Mouse (Mus musculus): Measurements from ENCODE around the gene Pik3r2. TPM values are rescaled to one million over a fixed set of nuclear protein-coding genes. Genes with fewer than 3 reads are reported as not detected.

Pik3r2 gene
- polyA plus RNA-seq, 1 experiment from 2014 or later: 27.3 TPM

- H3K27me3 ChIP-seq (replicated peaks): peaks cover 59% of the 10 kb centered on the region
- peaks cover 60% of the 10 kb centered on the region for H3K4me1 ChIP-seq
- no peak overlapping the region for H3K4me2 ChIP-seq
- WGBS (ENCODE audit: insufficient replicate concordance): 66% methylated on average over 8 of the region's 8 CpGs
- no peak overlapping the region for H3K9ac ChIP-seq
- no peaks in the 10 kb centered on the region for H3K9me3 ChIP-seq (replicated peaks)
- ATAC-seq: no peak
- H3K4me3 ChIP-seq: no peak overlapping the region
- no peak overlapping the region for H3K27ac ChIP-seq
- H3K36me3 ChIP-seq: no peaks in the 10 kb centered on the region
These were observed 32.6 kb upstream of the Pik3r2 start for GRCm38 (mm10) chr8:70808955-70809701.

- Histone ChIP-seq H3K9ac (peak within 1 kb of the TSS; percentile 35; the same call in 1 of the 2 replicates), H3K27me3 (replicated peaks) (peaks cover 58% of the 10 kb centered on the region), H3K4me3 (no peak within 1 kb of the TSS), H3K9me3 (replicated peaks) (no peaks in the 10 kb centered on the region), H3K36me3 (no peaks in the 10 kb centered on the region), H3K27ac (0 out of 2 replicates have a peak within 1 kb of the TSS, but pooled peaks have one; percentile 56), H3K4me2 (peak within 1 kb of the TSS; percentile 32), H3K4me1 (peaks cover 69% of the 10 kb centered on the region)
- WGBS (ENCODE audit: insufficient replicate concordance): 47% methylated on average over 5 of the region's 5 CpGs
- no peak for ATAC-seq
These were observed 31.7 kb upstream of the Pik3r2 start, which contains the start of gene Il12rb1 for GRCm38 (mm10) chr8:70808239-70808638. Gene Il12rb1, plus strand, starts transcription at chr8:70808449.

- no peaks in the 10 kb centered on the region for H3K36me3 ChIP-seq
- peaks cover 58% of the 10 kb centered on the region for H3K27me3 ChIP-seq (replicated peaks)
- H3K4me2 ChIP-seq: peak overlapping the region; percentile 32
- H3K9me3 ChIP-seq (replicated peaks): no peaks in the 10 kb centered on the region
- no peak for ATAC-seq
- H3K4me3 ChIP-seq: no peak overlapping the region
- WGBS (ENCODE audit: insufficient replicate concordance): 76% methylated on average over 1 of the region's 1 CpGs
- peaks cover 78% of the 10 kb centered on the region for H3K4me1 ChIP-seq
- H3K9ac ChIP-seq: peak overlapping the region; percentile 35; the same call in 1 of the 2 replicates
- H3K27ac ChIP-seq: 0 out of 2 replicates have a peak overlapping the region, but pooled peaks have one; percentile 56
These were observed 30.8 kb upstream of the Pik3r2 start for GRCm38 (mm10) chr8:70807304-70807703.

- H3K9ac ChIP-seq: 0 out of 2 replicates have a peak overlapping the region, but pooled peaks have one; percentile 27
- ATAC-seq: no peak
- peaks cover 60% of the 10 kb centered on the region for H3K27me3 ChIP-seq (replicated peaks)
- H3K4me3 ChIP-seq: no peak overlapping the region
- H3K4me1 ChIP-seq: peaks cover 85% of the 10 kb centered on the region
- WGBS (ENCODE audit: insufficient replicate concordance): 22% methylated on average over 4 of the region's 4 CpGs
- no peaks in the 10 kb centered on the region for H3K9me3 ChIP-seq (replicated peaks)
- H3K27ac ChIP-seq: peak overlapping the region; percentile 56; the same call in 1 of the 2 replicates
- peak overlapping the region; percentile 32 for H3K4me2 ChIP-seq
- no peaks in the 10 kb centered on the region for H3K36me3 ChIP-seq
These were observed 30.0 kb upstream of the Pik3r2 start for GRCm38 (mm10) chr8:70806541-70806940.

- WGBS (ENCODE audit: insufficient replicate concordance): under 1% methylated on average over 45 of the region's 45 CpGs
- ATAC-seq: peak; percentile 87
- Histone ChIP-seq H3K27ac (peak within 1 kb of the TSS; percentile 78), H3K9ac (peak within 1 kb of the TSS; percentile 75), H3K4me3 (peak within 1 kb of the TSS; percentile 68), H3K9me3 (replicated peaks) (no peaks in the 10 kb centered on the region), H3K4me2 (peak within 1 kb of the TSS; percentile 99), H3K36me3 (no peaks in the 10 kb centered on the region), H3K27me3 (replicated peaks) (peaks cover 66% of the 10 kb centered on the region), H3K4me1 (peaks cover 85% of the 10 kb centered on the region)
These were observed 28.1 kb upstream of the Pik3r2 start, which contains the start of gene Mast3 for GRCm38 (mm10) chr8:70804481-70805206. Gene Mast3, minus strand, starts transcription at chr8:70805054.

- Histone ChIP-seq H3K4me2 (peak overlapping the region; percentile 99), H3K36me3 (no peaks in the 10 kb centered on the region), H3K4me1 (peaks cover 83% of the 10 kb centered on the region), H3K27me3 (replicated peaks) (peaks cover 66% of the 10 kb centered on the region), H3K9ac (peak overlapping the region; percentile 75), H3K4me3 (peak overlapping the region; percentile 68), H3K27ac (peak overlapping the region; percentile 78), H3K9me3 (replicated peaks) (no peaks in the 10 kb centered on the region)
- WGBS (ENCODE audit: insufficient replicate concordance): 1% methylated on average over 38 of the region's 47 CpGs
- peak; percentile 54 for ATAC-seq
These were observed 27.4 kb upstream of the Pik3r2 start for GRCm38 (mm10) chr8:70803761-70804480.

- Histone ChIP-seq H3K36me3 (no peaks in the 10 kb centered on the region), H3K4me2 (peak overlapping the region; percentile 99), H3K9ac (peak overlapping the region; percentile 75), H3K27me3 (replicated peaks) (peaks cover 70% of the 10 kb centered on the region), H3K4me1 (peaks cover 79% of the 10 kb centered on the region), H3K4me3 (peak overlapping the region; percentile 68), H3K9me3 (replicated peaks) (no peaks in the 10 kb centered on the region), H3K27ac (peak overlapping the region; percentile 78; the same call in 1 of the 2 replicates)
- WGBS (ENCODE audit: insufficient replicate concordance): 67% methylated on average over 11 of the region's 11 CpGs
- no peak for ATAC-seq
These were observed 26.4 kb upstream of the Pik3r2 start for GRCm38 (mm10) chr8:70802786-70803510.

GRCm38 (mm10) chr8:70801830-70802229 lies 25.3 kb upstream of the Pik3r2 start:
- Histone ChIP-seq H3K4me2 (no peak overlapping the region), H3K4me3 (no peak overlapping the region), H3K27me3 (replicated peaks) (peaks cover 73% of the 10 kb centered on the region), H3K4me1 (peaks cover 79% of the 10 kb centered on the region), H3K9ac (no peak overlapping the region), H3K9me3 (replicated peaks) (no peaks in the 10 kb centered on the region), H3K36me3 (no peaks in the 10 kb centered on the region), H3K27ac (no peak overlapping the region)
- no peak for ATAC-seq
- WGBS (ENCODE audit: insufficient replicate concordance): 48% methylated on average over 1 of the region's 1 CpGs

GRCm38 (mm10) chr8:70801156-70801555 lies 24.6 kb upstream of the Pik3r2 start:
- 28% methylated on average over 15 of the region's 15 CpGs for WGBS (ENCODE audit: insufficient replicate concordance)
- H3K4me3 ChIP-seq: no peak overlapping the region
- ATAC-seq: no peak
- H3K36me3 ChIP-seq: no peaks in the 10 kb centered on the region
- no peak overlapping the region for H3K9ac ChIP-seq
- peaks cover 72% of the 10 kb centered on the region for H3K27me3 ChIP-seq (replicated peaks)
- H3K4me1 ChIP-seq: peaks cover 79% of the 10 kb centered on the region
- H3K9me3 ChIP-seq (replicated peaks): no peaks in the 10 kb centered on the region
- H3K4me2 ChIP-seq: no peak overlapping the region
- no peak overlapping the region for H3K27ac ChIP-seq

- Histone ChIP-seq H3K9ac (no peak overlapping the region), H3K4me1 (peaks cover 75% of the 10 kb centered on the region), H3K36me3 (no peaks in the 10 kb centered on the region), H3K4me2 (no peak overlapping the region), H3K27me3 (replicated peaks) (peaks cover 76% of the 10 kb centered on the region), H3K4me3 (no peak overlapping the region), H3K9me3 (replicated peaks) (no peaks in the 10 kb centered on the region), H3K27ac (no peak overlapping the region)
- 57% methylated on average over 10 of the region's 10 CpGs for WGBS (ENCODE audit: insufficient replicate concordance)
- ATAC-seq: no peak
These were observed 24.1 kb upstream of the Pik3r2 start for GRCm38 (mm10) chr8:70800648-70801047.

GRCm38 (mm10) chr8:70798281-70798680 lies 21.8 kb upstream of the Pik3r2 start:
- H3K9ac ChIP-seq: peak overlapping the region; percentile 76; the same call in 1 of the 2 replicates
- peaks cover 89% of the 10 kb centered on the region for H3K27me3 ChIP-seq (replicated peaks)
- no peak for ATAC-seq
- H3K27ac ChIP-seq: no peak overlapping the region
- H3K36me3 ChIP-seq: no peaks in the 10 kb centered on the region
- H3K4me1 ChIP-seq: peaks cover 57% of the 10 kb centered on the region
- no peaks in the 10 kb centered on the region for H3K9me3 ChIP-seq (replicated peaks)
- 14% methylated on average over 15 of the region's 15 CpGs for WGBS (ENCODE audit: insufficient replicate concordance)
- peak overlapping the region; percentile 95 for H3K4me2 ChIP-seq
- H3K4me3 ChIP-seq: peak overlapping the region; percentile 62

All from liver, embryonic 12.5 days (tissue).